Mouse (Mus musculus) intestine, embryonic 16.5 days (tissue): ENCODE measurements at regions not wholly inside any gene's neighbourhood (a gene's known extent, or its start where the extent isn't known, plus 50 kb on each side); places are given as distances from the start of the nearest gene placed in this dataset.

Source experiments
- ATAC-seq: fragments of 200-750 bp; cut with Nextera tagmentation; 2 replicates; pipeline ENCODE4 v1.8.0; 2017; ENCODE audit warnings: moderate TSS enrichment, moderate library complexity
- H3K27ac ChIP-seq: fragments of 300-500 bp; sonication (generic); 2 replicates; pipeline ENCODE4 v1.5.1; 2014; ENCODE audit warnings: mild to moderate bottlenecking, low read length
- H3K27me3 ChIP-seq: fragments of 300-500 bp; sonication (generic); replicated peaks from 2 replicates; pipeline ENCODE4 v1.6.1; 2014; ENCODE audit warnings: low read length, control low read depth, mixed read lengths; ENCODE audit not compliant: control insufficient read depth, insufficient read depth
- H3K36me3 ChIP-seq: fragments of 300-500 bp; sonication (generic); 2 replicates; pipeline ENCODE4 v1.6.1; 2014; ENCODE audit warnings: low read length, control low read depth; ENCODE audit not compliant: control insufficient read depth, insufficient read depth
- H3K4me1 ChIP-seq: fragments of 300-500 bp; sonication (generic); 2 replicates; pipeline ENCODE4 v1.6.1; 2014; ENCODE audit warnings: low read length, control low read depth, mixed read lengths; ENCODE audit not compliant: control insufficient read depth, insufficient read depth
- H3K4me2 ChIP-seq: fragments of 300-500 bp; sonication (generic); 2 replicates; pipeline ENCODE4 v1.6.1; 2014; ENCODE audit warnings: low read depth, low read length, control low read depth
- H3K4me3 ChIP-seq: fragments of 300-500 bp; sonication (generic); 2 replicates; pipeline ENCODE4 v1.5.1; 2014; ENCODE audit warnings: mild to moderate bottlenecking, low read length
- H3K9ac ChIP-seq: fragments of 300-500 bp; sonication (generic); 2 replicates; pipeline ENCODE4 v1.6.1; 2014; ENCODE audit warnings: low read depth, low read length
- H3K9me3 ChIP-seq: fragments of 300-500 bp; sonication (generic); 2 replicates; pipeline ENCODE4 v1.6.1; 2016; ENCODE audit warnings: low read length, control low read depth; ENCODE audit not compliant: control insufficient read depth
- WGBS: fragments of 180-500 bp; shearing (Covaris S2); extraction: QIAGEN DNeasy Blood & Tissue Kit; methylation state at CpG from one replicate; pipeline ENCODE4 v1.1.7; 2014; 5-methylcytosine and 5-hydroxymethylcytosine counted together

GRCm38 (mm10) chr13:46091109-46091508 lies 126.3 kb upstream of the Atxn1 start:
- WGBS: 71% methylated on average over 5 of the region's 5 CpGs
- Histone ChIP-seq H3K27ac (no peak overlapping the region), H3K4me1 (no peaks in the 10 kb centered on the region), H3K9me3 (no peaks in the 10 kb centered on the region), H3K4me3 (no peak overlapping the region), H3K27me3 (no peaks in the 10 kb centered on the region), H3K4me2 (no peak overlapping the region), H3K9ac (no peak overlapping the region), H3K36me3 (no peaks in the 10 kb centered on the region)
- no peak for ATAC-seq

- ATAC-seq: no peak
- 87% methylated on average over 3 of the region's 3 CpGs for WGBS
- H3K4me1 ChIP-seq: no peaks in the 10 kb centered on the region
- no peak overlapping the region for H3K4me2 ChIP-seq
- H3K27ac ChIP-seq: no peak overlapping the region
- no peaks in the 10 kb centered on the region for H3K9me3 ChIP-seq
- H3K9ac ChIP-seq: no peak overlapping the region
- no peaks in the 10 kb centered on the region for H3K36me3 ChIP-seq
- no peak overlapping the region for H3K4me3 ChIP-seq
- H3K27me3 ChIP-seq: no peaks in the 10 kb centered on the region
Measured at GRCm38 (mm10) chr13:46088237-46088636, 123.4 kb upstream of the Atxn1 start.

- no peaks in the 10 kb centered on the region for H3K36me3 ChIP-seq
- H3K9me3 ChIP-seq: no peaks in the 10 kb centered on the region
- no peak for ATAC-seq
- WGBS: 91% methylated on average over 4 of the region's 4 CpGs
- H3K27ac ChIP-seq: no peak overlapping the region
- no peaks in the 10 kb centered on the region for H3K4me1 ChIP-seq
- no peak overlapping the region for H3K4me2 ChIP-seq
- H3K27me3 ChIP-seq: no peaks in the 10 kb centered on the region
- H3K9ac ChIP-seq: no peak overlapping the region
- H3K4me3 ChIP-seq: no peak overlapping the region
Measured at GRCm38 (mm10) chr13:46087663-46088062, 122.9 kb upstream of the Atxn1 start.

- no peak overlapping the region for H3K9ac ChIP-seq
- H3K27me3 ChIP-seq: no peaks in the 10 kb centered on the region
- no peaks in the 10 kb centered on the region for H3K9me3 ChIP-seq
- no peak overlapping the region for H3K27ac ChIP-seq
- H3K4me3 ChIP-seq: no peak overlapping the region
- no peak overlapping the region for H3K4me2 ChIP-seq
- WGBS: 73% methylated on average over 6 of the region's 6 CpGs
- no peaks in the 10 kb centered on the region for H3K4me1 ChIP-seq
- no peaks in the 10 kb centered on the region for H3K36me3 ChIP-seq
- ATAC-seq: no peak
Measured at GRCm38 (mm10) chr13:46076879-46077278, 112.1 kb upstream of the Atxn1 start.

- Histone ChIP-seq H3K4me2 (no peak overlapping the region), H3K36me3 (no peaks in the 10 kb centered on the region), H3K4me3 (no peak overlapping the region), H3K9ac (no peak overlapping the region), H3K27ac (no peak overlapping the region), H3K4me1 (no peaks in the 10 kb centered on the region), H3K9me3 (no peaks in the 10 kb centered on the region), H3K27me3 (no peaks in the 10 kb centered on the region)
- ATAC-seq: no peak
- 88% methylated on average over 4 of the region's 4 CpGs for WGBS
Measured at GRCm38 (mm10) chr13:46071670-46072069, 106.9 kb upstream of the Atxn1 start.

GRCm38 (mm10) chr13:46069571-46069970 lies 104.8 kb upstream of the Atxn1 start:
- Histone ChIP-seq H3K9ac (no peak overlapping the region), H3K4me3 (no peak overlapping the region)
- 39% methylated on average over 3 of the region's 3 CpGs for WGBS

GRCm38 (mm10) chr13:46062758-46063157 lies 98.0 kb upstream of the Atxn1 start:
- Histone ChIP-seq H3K4me3 (no peak overlapping the region), H3K9me3 (no peaks in the 10 kb centered on the region), H3K9ac (no peak overlapping the region), H3K36me3 (no peaks in the 10 kb centered on the region), H3K4me2 (no peak overlapping the region), H3K4me1 (no peaks in the 10 kb centered on the region), H3K27ac (no peak overlapping the region), H3K27me3 (no peaks in the 10 kb centered on the region)
- WGBS: 87% methylated on average over 7 of the region's 7 CpGs
- no peak for ATAC-seq

More at GRCm38 (mm10) chr13:46069571-46069970, 104.8 kb upstream of the Atxn1 start:
- no peaks in the 10 kb centered on the region for H3K9me3 ChIP-seq
- H3K27ac ChIP-seq: no peak overlapping the region
- H3K36me3 ChIP-seq: no peaks in the 10 kb centered on the region
- no peak overlapping the region for H3K4me2 ChIP-seq
- no peaks in the 10 kb centered on the region for H3K4me1 ChIP-seq
- no peaks in the 10 kb centered on the region for H3K27me3 ChIP-seq
- ATAC-seq: no peak

- Histone ChIP-seq H3K4me1 (no peaks in the 10 kb centered on the region), H3K9me3 (no peaks in the 10 kb centered on the region), H3K4me3 (no peak overlapping the region), H3K27ac (no peak overlapping the region), H3K27me3 (no peaks in the 10 kb centered on the region), H3K9ac (no peak overlapping the region), H3K4me2 (no peak overlapping the region), H3K36me3 (no peaks in the 10 kb centered on the region)
- WGBS: 85% methylated on average over 14 of the region's 14 CpGs
- ATAC-seq: no peak
Measured at GRCm38 (mm10) chr13:46059870-46060269, 95.1 kb upstream of the Atxn1 start.

GRCm38 (mm10) chr13:46058862-46059261 lies 94.1 kb upstream of the Atxn1 start:
- Histone ChIP-seq H3K9me3 (no peaks in the 10 kb centered on the region), H3K4me2 (no peak overlapping the region), H3K4me1 (no peaks in the 10 kb centered on the region), H3K9ac (no peak overlapping the region), H3K27ac (no peak overlapping the region), H3K27me3 (no peaks in the 10 kb centered on the region), H3K4me3 (no peak overlapping the region), H3K36me3 (no peaks in the 10 kb centered on the region)
- no peak for ATAC-seq
- 38% methylated on average over 7 of the region's 7 CpGs for WGBS

GRCm38 (mm10) chr13:46058341-46058740 lies 93.5 kb upstream of the Atxn1 start:
- no peaks in the 10 kb centered on the region for H3K36me3 ChIP-seq
- no peak overlapping the region for H3K27ac ChIP-seq
- ATAC-seq: no peak
- WGBS: 65% methylated on average over 3 of the region's 3 CpGs
- no peak overlapping the region for H3K4me3 ChIP-seq
- no peak overlapping the region for H3K9ac ChIP-seq
- H3K4me1 ChIP-seq: no peaks in the 10 kb centered on the region
- no peaks in the 10 kb centered on the region for H3K27me3 ChIP-seq
- no peak overlapping the region for H3K4me2 ChIP-seq
- H3K9me3 ChIP-seq: no peaks in the 10 kb centered on the region
